Mouse (Mus musculus) testis, postnatal 14 days (tissue): ENCODE data around the gene Gm15085.
"Not testable (repeated sequence)": the region's sequence is repeated elsewhere in the genome, so short reads cannot be mapped to it uniquely, and the experiment has no call there.

ENCODE experiments used
- DNase-seq: peaks from one replicate; pipeline ENCODE4 v3.0.0; 2021; ENCODE audit warnings: low spot score

Gene Gm15085

DNA sequence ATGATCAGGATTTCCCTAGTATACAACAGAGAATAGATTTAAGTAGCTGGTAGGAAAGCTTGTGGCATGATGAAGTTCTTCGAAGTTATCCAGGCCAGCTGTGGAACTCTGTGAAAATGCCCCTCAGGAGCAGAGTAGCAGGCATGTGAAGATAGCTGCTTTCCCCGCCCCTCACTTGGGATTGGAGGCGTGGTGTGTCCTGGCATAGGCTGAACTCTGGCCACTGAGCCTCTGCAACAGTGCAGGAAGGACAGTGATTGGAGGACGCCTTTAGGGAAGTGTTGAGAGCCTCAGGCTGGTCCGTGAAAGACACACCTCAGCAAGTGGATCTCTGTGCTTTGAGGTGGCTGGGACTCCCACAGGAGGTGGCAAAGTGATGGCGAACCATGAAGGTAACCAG lies at the start of gene Gm15085:
Gene Gm15085 (plus strand): TSS at position 301 of the 400 bp plus-strand sequence.
- not testable (repeated sequence) for DNase-seq
